Mouse (Mus musculus): Measurements from ENCODE around the gene Fbxl15.

Gene Fbxl15

DNA sequence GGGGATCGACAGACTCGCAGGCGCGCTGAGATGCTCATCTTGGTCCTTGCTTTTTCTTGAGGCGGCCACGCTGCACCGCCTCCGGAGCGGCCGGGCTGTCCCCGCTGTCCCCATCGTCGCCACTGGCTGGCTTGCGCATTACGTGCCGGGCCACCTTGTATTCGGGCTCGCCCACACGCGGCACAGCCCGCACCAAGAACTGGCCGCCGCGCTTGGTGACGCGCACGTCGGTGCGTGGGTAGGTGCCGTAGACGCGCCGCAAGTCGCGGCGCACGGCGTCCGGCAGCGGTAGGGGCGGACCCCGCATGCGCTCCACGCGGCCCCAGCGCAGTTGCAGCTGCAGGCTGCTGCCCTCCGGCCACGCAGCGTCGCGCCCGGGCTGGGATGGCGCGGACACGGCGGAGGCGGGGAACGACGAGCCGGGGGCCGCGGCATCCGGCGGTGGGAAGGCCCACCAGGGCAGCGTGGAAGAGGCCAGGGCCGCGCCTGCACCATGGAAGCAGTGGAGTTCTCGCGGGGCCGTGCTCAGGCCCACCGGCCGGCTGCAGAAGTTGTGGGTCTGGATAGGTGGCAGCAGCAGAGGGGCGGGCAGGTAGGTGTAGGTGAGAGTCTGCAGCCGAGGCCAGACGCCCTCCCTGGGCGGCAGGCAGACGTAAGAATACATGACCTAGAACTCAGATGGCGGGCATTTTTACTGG is 20.9 kb downstream of the Fbxl15 start:
- DNase-seq: peak; percentile 79

DNA sequence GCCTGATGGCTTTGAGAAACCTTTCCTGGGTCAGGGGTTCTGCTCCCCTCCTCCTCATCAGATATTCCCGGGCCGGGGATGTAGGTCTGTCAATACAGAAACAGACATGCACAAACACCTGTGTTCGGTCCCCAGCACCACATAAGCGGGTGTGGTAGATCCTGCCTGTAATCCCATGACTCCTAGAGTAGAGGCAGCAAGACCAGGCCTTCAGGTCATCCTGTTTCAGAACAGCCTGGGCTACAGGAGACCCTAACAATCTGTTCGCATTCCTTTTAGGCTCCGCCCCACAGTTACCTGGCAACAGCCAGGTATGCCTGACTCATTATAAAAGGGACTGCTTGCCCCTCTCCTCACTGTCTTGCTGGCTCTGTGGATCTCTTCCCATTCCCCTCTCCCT is 21.6 kb downstream of the Fbxl15 start:
- DNase-seq: no peak

DNA sequence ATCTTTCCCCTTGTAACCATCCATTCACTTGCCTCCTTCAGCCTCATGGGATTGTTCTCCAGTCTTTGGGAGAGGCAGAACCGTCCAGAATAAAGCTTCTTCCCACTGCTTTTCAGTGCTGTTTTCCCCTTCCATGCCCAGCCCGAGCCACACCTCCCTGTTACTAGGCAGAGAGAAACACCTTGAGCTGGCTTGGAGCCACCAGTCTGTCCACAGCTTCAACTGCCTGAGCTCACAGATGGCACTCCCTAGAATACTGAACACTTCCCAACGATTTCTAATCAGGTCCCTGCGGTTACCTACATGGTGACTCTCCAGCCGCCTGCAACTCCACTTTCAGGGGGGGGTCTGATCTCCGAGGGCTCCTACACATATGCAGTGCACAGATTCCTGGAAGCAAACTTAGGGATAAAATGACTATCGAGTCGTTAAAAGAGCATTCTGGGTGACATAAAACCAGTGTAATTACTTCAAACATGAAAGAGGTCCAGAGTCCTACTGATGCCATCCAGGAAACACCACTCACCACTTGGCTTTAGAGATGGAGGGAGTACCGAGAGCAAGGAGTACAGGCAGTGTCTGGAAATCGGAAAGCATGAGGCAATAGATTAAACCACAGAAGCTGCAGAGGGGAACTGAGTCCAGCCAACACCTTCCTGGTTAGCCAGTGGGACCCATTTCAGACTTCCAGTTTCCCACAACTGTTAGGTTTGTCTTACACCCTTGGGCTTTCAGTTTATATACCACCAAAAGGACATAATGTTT is 22.4 kb downstream of the Fbxl15 start, which contains the start of gene 2310034G01Rik:
TSS of gene 2310034G01Rik (minus strand) at position 135 of the 765 bp plus-strand sequence.
- DNase-seq: peak; percentile 59

DNA sequence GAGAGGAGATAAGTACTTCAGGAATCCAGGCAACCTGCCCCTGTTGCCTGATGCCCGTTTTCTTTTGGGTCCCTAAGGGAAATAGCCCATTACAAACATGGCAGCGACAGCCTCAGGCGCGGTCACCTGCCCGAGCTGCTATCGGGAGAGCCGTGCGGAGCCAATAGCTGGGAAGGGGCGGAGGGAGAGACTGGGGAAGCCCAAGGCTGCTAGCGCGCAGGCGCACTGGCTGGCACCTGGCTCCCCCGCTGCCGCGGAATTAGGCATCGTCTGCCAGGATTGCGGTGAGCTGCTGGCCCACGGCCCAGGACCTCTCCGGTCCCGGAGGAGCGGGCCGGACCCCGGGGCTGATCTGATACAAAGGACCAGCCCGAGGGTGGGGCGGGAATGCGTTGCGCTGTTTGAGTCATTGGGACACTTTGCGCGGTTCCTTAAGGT is 28.7 kb downstream of the Fbxl15 start:
- peak; percentile 87 for DNase-seq

DNA sequence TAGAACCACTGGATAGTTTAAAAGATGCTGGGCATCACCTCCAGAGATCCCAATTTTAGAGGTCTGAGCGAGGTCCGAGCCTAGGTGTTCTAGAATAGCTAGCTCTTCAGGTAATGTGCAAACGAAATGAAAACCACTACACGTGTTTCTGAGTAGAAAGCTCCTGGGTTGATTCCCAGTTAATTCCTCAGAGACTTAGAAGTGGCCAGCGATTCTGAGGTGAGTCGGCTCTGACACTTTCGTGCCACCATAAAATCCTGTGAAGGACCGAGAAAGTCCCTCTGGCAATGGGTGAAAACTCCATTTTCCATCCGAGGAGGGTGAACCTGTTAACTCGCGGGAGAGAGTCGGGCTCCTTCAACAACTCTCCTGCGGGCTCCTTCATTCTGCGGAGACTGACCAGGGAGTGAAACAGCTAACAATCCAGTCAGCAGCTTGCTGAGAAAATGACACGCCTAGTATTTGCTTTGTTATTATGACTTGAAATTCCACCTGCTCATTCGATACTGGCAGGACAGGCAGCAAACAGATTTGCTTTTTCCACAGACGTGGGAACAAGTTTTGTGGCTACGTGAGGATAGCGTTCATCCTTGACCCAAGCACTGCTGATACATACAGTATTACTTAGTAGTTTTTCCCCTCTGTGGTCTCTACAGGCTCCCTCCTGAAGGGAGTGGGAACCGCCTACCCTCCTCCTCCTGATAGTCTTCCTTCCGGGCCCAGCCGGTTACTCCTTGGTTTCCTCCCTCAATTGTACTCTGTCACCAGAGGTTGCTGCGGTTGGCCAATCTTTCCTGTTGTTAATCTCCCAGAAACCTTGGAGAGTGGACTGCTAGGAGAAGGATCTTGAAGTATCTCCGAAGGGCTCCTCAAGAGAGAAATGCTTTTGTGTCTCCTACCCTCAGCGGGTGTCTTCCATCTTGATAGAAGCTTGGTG is 29.6 kb downstream of the Fbxl15 start:
- peak; percentile 45 for DNase-seq

DNA sequence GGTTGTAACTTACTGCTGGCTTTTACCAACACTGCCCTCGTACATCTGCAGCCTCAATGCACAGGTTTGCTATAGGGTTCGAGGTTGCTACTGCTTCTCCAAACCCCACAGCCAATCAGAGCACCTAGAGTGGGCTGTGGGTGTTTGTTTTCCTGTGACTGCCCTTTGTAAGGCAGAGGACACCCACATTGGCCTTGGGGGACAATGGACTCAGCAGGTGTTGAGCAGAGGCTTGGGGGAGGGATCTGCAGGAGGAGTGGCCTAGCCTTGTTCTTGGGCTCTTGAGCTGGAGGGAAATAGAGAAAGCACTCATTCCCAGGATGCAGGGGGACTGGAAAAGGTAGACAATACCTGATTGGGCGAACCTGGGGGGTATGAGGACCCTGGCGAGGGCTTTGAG is 30.4 kb downstream of the Fbxl15 start:
- no peak for DNase-seq

DNA sequence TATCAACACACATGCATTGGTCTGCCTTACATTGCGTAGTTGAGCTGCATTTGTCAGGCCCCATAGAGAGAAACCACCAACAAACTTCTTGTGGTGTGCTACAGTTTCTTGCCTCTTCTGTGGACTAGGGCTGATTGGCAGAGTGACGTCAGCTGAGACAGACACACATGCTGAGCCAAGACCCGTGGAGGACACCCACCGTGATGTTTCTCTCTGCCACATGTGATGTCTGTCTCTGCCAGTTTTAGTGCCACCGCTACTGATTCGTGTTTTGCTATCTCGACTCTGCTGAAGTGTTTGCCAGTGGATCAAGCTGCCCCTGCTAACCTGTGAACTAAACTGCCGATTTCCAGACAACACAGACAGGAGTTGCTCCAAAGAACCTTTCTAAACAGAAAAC is 34.1 kb downstream of the Fbxl15 start:
- no peak for DNase-seq

DNA sequence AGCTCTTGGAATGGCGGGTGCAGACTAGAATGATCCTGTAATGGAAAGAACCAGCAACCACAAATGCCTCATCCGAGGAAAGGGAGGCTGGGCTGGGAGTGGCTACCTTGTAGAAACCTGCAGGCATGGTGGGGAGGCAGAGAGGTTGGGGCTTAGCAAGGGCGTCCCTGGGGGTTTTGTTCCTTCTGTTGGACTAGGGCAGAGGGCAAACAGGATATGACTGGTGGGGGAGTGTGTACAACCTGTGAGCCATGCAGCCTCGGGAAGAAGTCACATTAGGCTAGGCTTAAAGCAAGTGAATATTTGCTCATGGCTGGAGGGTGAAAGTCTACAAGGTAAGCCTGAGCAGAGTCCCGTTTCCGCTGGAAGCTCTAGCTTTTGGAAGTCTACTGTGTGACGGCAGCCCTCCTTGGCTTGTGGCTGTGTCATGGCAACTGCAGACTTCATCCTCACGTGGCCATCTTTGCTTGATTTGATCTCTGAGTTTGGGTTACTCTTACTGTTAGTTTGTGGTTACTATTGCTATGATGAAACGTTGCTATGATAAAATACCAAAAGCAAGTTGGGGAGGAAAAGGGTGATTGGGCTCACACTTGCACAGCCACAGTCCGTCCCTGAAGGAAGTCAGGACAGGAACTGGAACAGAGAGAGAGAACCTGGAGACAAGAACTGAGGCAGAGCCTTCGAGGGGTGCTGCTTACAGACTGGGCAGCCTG is 35.5 kb downstream of the Fbxl15 start:
- no peak for DNase-seq

DNA sequence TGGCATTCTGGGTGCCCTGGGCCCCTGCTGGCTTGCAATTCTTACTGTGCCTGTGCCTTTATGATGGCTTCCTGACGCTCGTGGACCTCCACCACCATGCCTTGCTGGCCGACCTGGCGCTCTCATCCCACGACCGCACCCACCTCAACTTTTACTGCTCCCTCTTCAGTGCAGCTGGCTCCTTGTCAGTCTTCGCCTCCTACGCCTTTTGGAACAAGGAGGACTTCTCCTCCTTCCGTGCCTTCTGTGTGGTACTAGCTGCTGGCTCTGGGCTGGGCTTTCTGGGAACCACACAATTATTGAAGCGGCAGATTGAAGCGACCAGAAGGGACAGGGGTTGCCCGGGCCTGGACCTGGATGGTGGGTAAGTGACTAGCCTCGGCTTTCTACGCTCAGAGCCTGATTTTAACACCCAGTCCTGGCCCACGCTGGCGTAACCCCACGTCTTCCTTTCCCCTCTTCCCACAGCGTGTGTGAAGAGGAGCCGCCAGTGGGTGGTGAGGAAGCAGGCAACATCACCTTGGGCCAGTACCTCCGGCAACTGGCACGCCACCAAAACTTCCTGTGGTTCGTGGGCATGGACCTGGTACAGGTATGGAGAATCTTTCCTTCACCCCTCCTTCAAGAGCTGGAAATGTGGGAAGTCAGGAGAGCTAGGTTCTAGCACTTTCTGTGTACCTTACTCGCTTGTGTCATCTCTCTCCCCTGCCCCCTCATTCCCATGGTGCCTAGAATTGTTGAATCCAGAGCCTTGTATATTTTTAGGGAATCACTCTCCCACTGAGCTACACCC is 40.0 kb downstream of the Fbxl15 start:
- DNase-seq: no peak

DNA sequence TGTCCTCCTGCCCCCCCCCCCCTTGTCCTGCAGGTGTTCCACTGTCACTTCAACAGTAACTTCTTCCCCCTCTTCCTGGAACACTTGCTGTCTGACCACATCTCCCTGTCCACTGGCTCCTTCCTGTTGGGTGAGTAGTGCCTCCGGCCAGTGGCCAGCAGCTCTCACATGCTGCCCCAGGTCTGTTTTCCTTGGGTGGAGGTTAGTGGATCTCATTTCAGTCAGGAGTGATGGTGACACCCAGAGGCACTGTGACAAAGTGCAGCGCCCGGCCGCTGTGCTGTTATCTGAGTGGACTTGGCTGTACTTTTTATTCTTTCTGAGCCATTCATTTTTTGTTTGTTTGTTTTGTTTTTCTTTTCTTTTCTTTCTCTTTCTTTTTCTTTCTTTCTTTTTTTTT is 41.2 kb downstream of the Fbxl15 start:
- DNase-seq: peak; percentile 84

DNA sequence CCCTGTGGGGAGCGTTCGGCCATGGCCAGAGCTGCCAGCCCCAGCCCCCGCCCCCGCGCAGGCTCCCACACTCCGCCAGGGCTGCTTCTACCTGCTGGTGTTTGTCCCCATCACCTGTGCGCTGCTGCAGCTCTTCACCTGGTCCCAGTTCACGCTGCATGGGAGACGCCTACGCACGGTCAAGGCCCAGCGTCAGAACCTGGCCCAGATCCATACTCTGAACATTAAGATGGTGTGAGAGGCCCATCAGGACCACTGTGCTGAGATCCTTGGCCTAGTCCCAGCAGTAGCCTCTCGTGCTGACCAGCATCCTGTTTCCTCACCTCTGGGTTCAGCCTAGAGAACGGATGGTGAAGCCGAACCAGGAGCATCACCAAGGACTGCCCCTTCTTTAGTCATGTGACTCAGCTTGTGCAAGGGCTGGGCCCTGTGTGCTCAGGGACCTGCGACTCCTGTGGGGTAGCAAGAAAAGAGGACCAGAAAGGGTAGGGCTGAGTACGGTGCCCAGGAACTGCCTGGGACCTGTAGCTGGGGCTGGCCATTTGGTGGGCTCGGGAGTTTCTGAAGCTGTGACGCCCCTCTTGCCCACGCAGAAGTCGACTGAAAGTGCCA is 46.6 kb downstream of the Fbxl15 start:
- peak; percentile 30 for DNase-seq

DNA sequence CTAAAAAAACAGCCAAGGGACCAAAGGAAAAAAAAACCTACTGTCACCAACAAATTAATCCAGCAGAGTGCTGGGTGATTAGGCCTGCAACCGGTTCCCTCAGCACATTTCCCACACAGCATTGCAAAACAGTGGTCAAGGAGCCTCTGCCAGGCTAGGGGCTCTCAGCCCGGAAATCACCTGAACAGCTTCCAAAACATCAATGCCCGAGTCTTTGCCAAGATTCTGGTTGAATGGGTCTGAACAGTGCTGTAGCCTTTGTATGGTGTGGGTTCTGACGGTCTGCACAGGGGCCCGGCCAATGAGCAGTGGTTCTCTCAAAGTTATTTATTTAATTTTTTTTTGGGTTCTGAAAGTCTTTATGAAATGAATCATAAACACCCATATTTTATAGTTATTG is 47.5 kb downstream of the Fbxl15 start:
- peak; percentile 33 for DNase-seq

DNA sequence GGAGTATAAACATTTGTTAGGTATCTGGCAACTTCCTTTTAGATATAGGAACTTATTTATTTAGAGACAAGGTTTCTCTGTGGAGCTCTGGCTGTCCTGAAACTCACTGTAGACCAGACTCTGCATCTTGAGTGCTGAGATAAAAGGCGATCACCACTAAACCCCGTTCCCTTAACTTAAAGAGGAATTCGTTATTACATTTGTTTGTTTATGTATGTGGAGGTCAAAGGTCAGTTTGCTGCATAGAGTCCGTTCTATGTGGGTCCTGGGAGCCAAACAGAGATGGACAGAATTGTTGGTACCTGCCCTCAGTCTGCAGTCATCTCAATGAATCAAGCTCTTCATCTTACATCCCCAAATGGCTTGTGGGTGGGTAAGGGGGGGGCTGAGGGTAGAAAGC is 47.9 kb downstream of the Fbxl15 start:
- no peak for DNase-seq

Measured in lung, postnatal 10 days (tissue).